12 mouse cellular contexts compared by ENCODE assay signal in genomic region chr1:133713009-133713370, GRCm38 (mm10). TPM values are rescaled to one million over a fixed set of nuclear protein-coding genes. Genes with fewer than 3 reads are reported as not detected.
DNase-seq lines count a peak whose midpoint lies in the region; ATAC-seq lines count a peak whose summit lies in the region.
"Had no signal": no experiment of that assay in that cellular context is flagged by ENCODE, and none has a peak within 500 bp of the region (broad histone marks: within the 10 kb centered on the region; RNA-seq: fewer than 3 reads in every experiment).

No protein-coding gene starts in this region.

- peak; percentile 46 for DNase-seq in adrenal gland, postnatal 14 days
- DNase-seq in adrenal gland, adult 8-10 months: no peak
- DNase-seq in left cerebral cortex, postnatal 4 days: peak; percentile 46
- DNase-seq in left cerebral cortex, postnatal 36 days (ENCODE audit: low spot score in 2 of 2): no peak
- peak; percentile 6 for DNase-seq in brain, adult 2 months (ENCODE audit: low read depth, low spot score)
- no peak for DNase-seq in cerebellum, adult 11-12 months
- DNase-seq in urinary bladder, adult 2 months (ENCODE audit: low spot score): no peak
- DNase-seq: cerebellum, adult 2 months had no signal

- no peak overlapping the region for H3K4me3 ChIP-seq in limb, embryonic 15.5 days
- H3K4me3 ChIP-seq: heart, embryonic 13.5 days; megakaryocyte, embryonic 14.5 days; stomach, embryonic 15.5 days had no signal

- intact Hi-C loops in left cerebral cortex, postnatal 4 days (cut with DNase I): no loop called here
- intact Hi-C loops in left cerebral cortex, postnatal 36 days (cut with DNase I): no loop called here

- no peaks in the 10 kb centered on the region for H3K9me3 ChIP-seq in limb, embryonic 15.5 days
- H3K9me3 ChIP-seq: heart, embryonic 13.5 days; megakaryocyte, embryonic 14.5 days; stomach, embryonic 15.5 days had no signal

- no peaks in the 10 kb centered on the region for H3K27me3 ChIP-seq in limb, embryonic 15.5 days
- H3K27me3 ChIP-seq: heart, embryonic 13.5 days; megakaryocyte, embryonic 14.5 days; stomach, embryonic 15.5 days had no signal

- peak overlapping the region; percentile 57; the same call in 1 of the 2 replicates for H3K27ac ChIP-seq in limb, embryonic 15.5 days
- H3K27ac ChIP-seq: heart, embryonic 13.5 days had no signal

- no peak overlapping the region for H3K9ac ChIP-seq in limb, embryonic 15.5 days
- H3K9ac ChIP-seq: heart, embryonic 13.5 days; stomach, embryonic 15.5 days had no signal

- ATAC-seq in limb, embryonic 15.5 days (ENCODE audit: insufficient number of reproducible peaks, low FRiP score, low TSS enrichment, low read depth): no peak

- H3K4me2 ChIP-seq in limb, embryonic 15.5 days: no peak overlapping the region
- H3K4me2 ChIP-seq: heart, embryonic 13.5 days; stomach, embryonic 15.5 days had no signal

- H3K36me3 ChIP-seq in limb, embryonic 15.5 days: peaks cover 26% of the 10 kb centered on the region

- peaks cover 23% of the 10 kb centered on the region for H3K4me1 ChIP-seq in limb, embryonic 15.5 days

- 40% methylated on average over 2 of the region's 2 CpGs for WGBS in limb, embryonic 15.5 days

RNA-seq across cellular contexts. Expression of gene Lax1, which starts 23.1 kb away (rescaled TPM):
- 0.82 and 7.1 TPM in 2 replicates for total RNA-seq in adrenal gland, postnatal 14 days (2021)
- under 1 TPM in 3 of 4 experiments, not detected in 1; 0.45 to 0.65 (median 0.62) TPM for total RNA-seq in adrenal gland, adult 8-10 months (2022)
- total RNA-seq in left cerebral cortex, postnatal 4 days (2021): under 1 TPM; 0.16 to 0.64 TPM
- under 1 TPM; 0.17 to 0.27 TPM for total RNA-seq in left cerebral cortex, postnatal 36 days (2021)
- polyA plus RNA-seq in limb, embryonic 15.5 days (2015; fragmentation: Nextera tagmentation; extraction: Ambion mirVana): 0.34 and 0.42 TPM in 2 replicates
- 2.4 and 4.1 TPM in 2 replicates for polyA plus RNA-seq in urinary bladder, adult 2 months (2012; rRNA removed)

RNA-seq across cellular contexts. Expression of gene Gm38394, which starts 51.9 kb away (rescaled TPM):
- total RNA-seq in adrenal gland, postnatal 14 days (2021): 36.0 and 37.9 TPM in 2 replicates
- 10 to 100 TPM; 23.4 to 37.3 (median 27.2) TPM for total RNA-seq in adrenal gland, adult 8-10 months (2022)
- 10 to 100 TPM; 24.3 to 34.9 TPM for total RNA-seq in left cerebral cortex, postnatal 4 days (2021)
- total RNA-seq in left cerebral cortex, postnatal 36 days (2021): 10 to 100 TPM; 19.8 to 32.2 TPM
- 5.7 and 6.6 TPM in 2 replicates for polyA plus RNA-seq in limb, embryonic 15.5 days (2015; fragmentation: Nextera tagmentation; extraction: Ambion mirVana)
- polyA plus RNA-seq in urinary bladder, adult 2 months (2012; rRNA removed): 5.5 and 6.4 TPM in 2 replicates

RNA-seq across cellular contexts. Expression of gene Zbed6, which starts 52.3 kb away (rescaled TPM):
- total RNA-seq in adrenal gland, postnatal 14 days (2021): 8.0 and 10.9 TPM in 2 replicates
- 10 to 100 TPM in 3 of 4 experiments, 1 to 10 TPM in 1; 8.8 to 25.1 (median 17.5) TPM for total RNA-seq in adrenal gland, adult 8-10 months (2022)
- total RNA-seq in left cerebral cortex, postnatal 4 days (2021): 10 to 100 TPM in 1 of 2 experiments, 1 to 10 TPM in 1; 6.5 to 14.2 TPM
- 1 to 10 TPM; 4.3 to 5.9 TPM for total RNA-seq in left cerebral cortex, postnatal 36 days (2021)
- not detected in 2 replicates for polyA plus RNA-seq in limb, embryonic 15.5 days (2015; fragmentation: Nextera tagmentation; extraction: Ambion mirVana)
- polyA plus RNA-seq in urinary bladder, adult 2 months (2012; rRNA removed): 0.59 and 4.8 TPM in 2 replicates
- polyA plus RNA-seq: heart, embryonic 13.5 days; stomach, embryonic 15.5 days had no signal

Comparison
In these comparisons a context has a peak if more than half of its experiments do, and no peak if none do; other contexts are left out.
1. DNase-seq: peak in adrenal gland, postnatal 14 days (single experiment), left cerebral cortex, postnatal 4 days (single experiment) and brain, adult 2 months (single experiment); none in adrenal gland, adult 8-10 months (single experiment), left cerebral cortex, postnatal 36 days (0 of 2), cerebellum, adult 11-12 months (single experiment) and urinary bladder, adult 2 months (single experiment).